Mouse (Mus musculus): ENCODE measurements around the gene Synm. TPM values are rescaled to one million over a fixed set of nuclear protein-coding genes. Genes with fewer than 3 reads are reported as not detected.

Gene Synm
- polyA plus RNA-seq, 1 experiment, result 15.2 TPM

GRCm38 (mm10) chr7:67754606-67755005 is 4.9 kb downstream of the Synm start:
- 67% methylated on average over 11 of the region's 11 CpGs for WGBS

GRCm38 (mm10) chr7:67749441-67750239 is 9.9 kb downstream of the Synm start:
- TF ChIP-seq POLR2A (IDR thresholded peaks at IDR 0.05; ENCODE audit: low read depth, low read length) (no peak), CTCF (IDR thresholded peaks at IDR 0.05; ENCODE audit: extremely low read depth, insufficient read length, insufficient replicate concordance, low read depth, low read length) (no peak)
- H3K27ac ChIP-seq (ENCODE audit: insufficient read depth, low read depth, low read length), result 0 out of 2 replicates have a peak overlapping the region, but pooled peaks have one; percentile 13
- H3K36me3 ChIP-seq (ENCODE audit: control insufficient read depth, insufficient read depth, low read length), result no peaks in the 10 kb centered on the region
- WGBS, result 82% methylated on average over 4 of the region's 4 CpGs
- no peak overlapping the region for H3K4me3 ChIP-seq (ENCODE audit: low read depth, low read length)
- no peaks in the 10 kb centered on the region for H3K4me1 ChIP-seq (ENCODE audit: control insufficient read depth, insufficient read depth, insufficient read length, low read length)
- H3K27me3 ChIP-seq (ENCODE audit: control insufficient read depth, insufficient read depth, low read length), result no peaks in the 10 kb centered on the region

More at GRCm38 (mm10) chr7:67754606-67755005, 4.9 kb downstream of the Synm start:
- Histone ChIP-seq H3K4me3 (ENCODE audit: low read depth, low read length) (0 out of 2 replicates have a peak overlapping the region, but pooled peaks have one; percentile 0), H3K4me1 (ENCODE audit: control insufficient read depth, insufficient read depth, insufficient read length, low read length) (peaks cover 8% of the 10 kb centered on the region), H3K27me3 (ENCODE audit: control insufficient read depth, insufficient read depth, low read length) (peaks cover 6% of the 10 kb centered on the region), H3K27ac (ENCODE audit: insufficient read depth, low read depth, low read length) (peak overlapping the region; percentile 3; the same call in 1 of the 2 replicates), H3K36me3 (ENCODE audit: control insufficient read depth, insufficient read depth, low read length) (no peaks in the 10 kb centered on the region)
- TF ChIP-seq CTCF (IDR thresholded peaks at IDR 0.05; ENCODE audit: extremely low read depth, insufficient read length, insufficient replicate concordance, low read depth, low read length), result no peak
- no peak for TF ChIP-seq POLR2A (IDR thresholded peaks at IDR 0.05; ENCODE audit: low read depth, low read length)

- Histone ChIP-seq H3K4me3 (ENCODE audit: low read depth, low read length) (no peak overlapping the region), H3K27ac (ENCODE audit: insufficient read depth, low read depth, low read length) (no peak overlapping the region), H3K36me3 (ENCODE audit: control insufficient read depth, insufficient read depth, low read length) (no peaks in the 10 kb centered on the region), H3K4me1 (ENCODE audit: control insufficient read depth, insufficient read depth, insufficient read length, low read length) (no peaks in the 10 kb centered on the region), H3K27me3 (ENCODE audit: control insufficient read depth, insufficient read depth, low read length) (no peaks in the 10 kb centered on the region)
- 73% methylated on average over 4 of the region's 4 CpGs for WGBS
- TF ChIP-seq POLR2A (IDR thresholded peaks at IDR 0.05; ENCODE audit: low read depth, low read length) (no peak), CTCF (IDR thresholded peaks at IDR 0.05; ENCODE audit: extremely low read depth, insufficient read length, insufficient replicate concordance, low read depth, low read length) (no peak)
Observed at GRCm38 (mm10) chr7:67747731-67748305, 11.7 kb downstream of the Synm start.

- Histone ChIP-seq H3K36me3 (ENCODE audit: control insufficient read depth, insufficient read depth, low read length) (no peaks in the 10 kb centered on the region), H3K4me1 (ENCODE audit: control insufficient read depth, insufficient read depth, insufficient read length, low read length) (peaks cover 3% of the 10 kb centered on the region), H3K27ac (ENCODE audit: insufficient read depth, low read depth, low read length) (peak overlapping the region; percentile 71), H3K4me3 (ENCODE audit: low read depth, low read length) (no peak overlapping the region), H3K27me3 (ENCODE audit: control insufficient read depth, insufficient read depth, low read length) (no peaks in the 10 kb centered on the region)
- TF ChIP-seq POLR2A (IDR thresholded peaks at IDR 0.05; ENCODE audit: low read depth, low read length) (no peak), CTCF (IDR thresholded peaks at IDR 0.05; ENCODE audit: extremely low read depth, insufficient read length, insufficient replicate concordance, low read depth, low read length) (no peak)
- 80% methylated on average over 7 of the region's 7 CpGs for WGBS
Observed at GRCm38 (mm10) chr7:67741706-67742105, 17.8 kb downstream of the Synm start.

- 75% methylated on average over 5 of the region's 5 CpGs for WGBS
- Histone ChIP-seq H3K27ac (ENCODE audit: insufficient read depth, low read depth, low read length) (peak overlapping the region; percentile 71), H3K27me3 (ENCODE audit: control insufficient read depth, insufficient read depth, low read length) (no peaks in the 10 kb centered on the region), H3K4me1 (ENCODE audit: control insufficient read depth, insufficient read depth, insufficient read length, low read length) (peaks cover 3% of the 10 kb centered on the region), H3K4me3 (ENCODE audit: low read depth, low read length) (no peak overlapping the region), H3K36me3 (ENCODE audit: control insufficient read depth, insufficient read depth, low read length) (no peaks in the 10 kb centered on the region)
- no peak for TF ChIP-seq POLR2A (IDR thresholded peaks at IDR 0.05; ENCODE audit: low read depth, low read length)
- TF ChIP-seq CTCF (IDR thresholded peaks at IDR 0.05; ENCODE audit: extremely low read depth, insufficient read length, insufficient replicate concordance, low read depth, low read length), result no peak
Observed at GRCm38 (mm10) chr7:67740796-67741195, 18.7 kb downstream of the Synm start.

GRCm38 (mm10) chr7:67740382-67740781 is 19.2 kb downstream of the Synm start:
- WGBS, result 79% methylated on average over 4 of the region's 4 CpGs
- H3K27ac ChIP-seq (ENCODE audit: insufficient read depth, low read depth, low read length), result peak overlapping the region; percentile 9; the same call in 1 of the 2 replicates
- TF ChIP-seq CTCF (IDR thresholded peaks at IDR 0.05; ENCODE audit: extremely low read depth, insufficient read length, insufficient replicate concordance, low read depth, low read length), result no peak
- no peak for TF ChIP-seq POLR2A (IDR thresholded peaks at IDR 0.05; ENCODE audit: low read depth, low read length)

GRCm38 (mm10) chr7:67732276-67732675 is 27.3 kb downstream of the Synm start:
- Histone ChIP-seq H3K4me3 (ENCODE audit: low read depth, low read length) (no peak overlapping the region), H3K4me1 (ENCODE audit: control insufficient read depth, insufficient read depth, insufficient read length, low read length) (no peaks in the 10 kb centered on the region), H3K27me3 (ENCODE audit: control insufficient read depth, insufficient read depth, low read length) (no peaks in the 10 kb centered on the region), H3K27ac (ENCODE audit: insufficient read depth, low read depth, low read length) (no peak overlapping the region), H3K36me3 (ENCODE audit: control insufficient read depth, insufficient read depth, low read length) (no peaks in the 10 kb centered on the region)
- 74% methylated on average over 4 of the region's 4 CpGs for WGBS
- TF ChIP-seq CTCF (IDR thresholded peaks at IDR 0.05; ENCODE audit: extremely low read depth, insufficient read length, insufficient replicate concordance, low read depth, low read length), result no peak
- TF ChIP-seq POLR2A (IDR thresholded peaks at IDR 0.05; ENCODE audit: low read depth, low read length), result no peak

More at GRCm38 (mm10) chr7:67740382-67740781, 19.2 kb downstream of the Synm start:
- H3K4me1 ChIP-seq (ENCODE audit: control insufficient read depth, insufficient read depth, insufficient read length, low read length), result peaks cover 3% of the 10 kb centered on the region
- no peaks in the 10 kb centered on the region for H3K36me3 ChIP-seq (ENCODE audit: control insufficient read depth, insufficient read depth, low read length)
- no peak overlapping the region for H3K4me3 ChIP-seq (ENCODE audit: low read depth, low read length)
- H3K27me3 ChIP-seq (ENCODE audit: control insufficient read depth, insufficient read depth, low read length), result no peaks in the 10 kb centered on the region
